Mouse (Mus musculus) E14TG2a.4 (cell line): ENCODE data around the gene Cpne4.

Experiments
- H3K27me3 ChIP-seq: 2 replicates; pipeline ENCODE4 v1.6.1; 2014; ENCODE audit warnings: low read length, control low read depth; ENCODE audit not compliant: insufficient read depth
- H3K36me3 ChIP-seq: 2 replicates; pipeline ENCODE4 v1.6.1; 2014; ENCODE audit warnings: low read length, control low read depth; ENCODE audit not compliant: insufficient read depth
- H3K4me1 ChIP-seq: replicated peaks from 2 replicates; pipeline ENCODE4 v1.6.1; 2014; ENCODE audit warnings: low read depth, low read length, control low read depth
- H3K4me3 ChIP-seq: replicated peaks from 2 replicates; pipeline ENCODE4 v1.5.1; 2014; ENCODE audit warnings: mild to moderate bottlenecking, low read length
- H3K9me3 ChIP-seq: 2 replicates; pipeline ENCODE4 v1.6.1; 2014; ENCODE audit warnings: low read length, control low read depth
- CTCF ChIP-seq: conservative IDR thresholded peaks from 2 replicates; pipeline ENCODE4 v1.5.1; 2014; ENCODE audit warnings: low read length
- NANOG ChIP-seq: IDR thresholded peaks from 2 replicates; pipeline ENCODE4 v1.6.1; 2014; ENCODE audit warnings: borderline replicate concordance, low read length, mixed read lengths
- POU5F1 ChIP-seq: IDR thresholded peaks from 2 replicates; pipeline ENCODE4 v1.6.1; 2014; ENCODE audit warnings: low read length, borderline replicate concordance

The Cpne4 gene

GRCm38 (mm10) chr9:104546986-104547385 is at the start of gene Cpne4:
Cpne4 (plus strand) TSS chr9:104547286.
- Histone ChIP-seq H3K9me3 (peaks cover 4% of the 10 kb centered on the region; the same call in 1 of the 2 replicates), H3K4me3 (no peak within 1 kb of the TSS), H3K36me3 (no peaks in the 10 kb centered on the region), H3K4me1 (no peaks in the 10 kb centered on the region), H3K27me3 (no peaks in the 10 kb centered on the region)
- TF ChIP-seq NANOG = no peak
- no peak for TF ChIP-seq CTCF
- TF ChIP-seq POU5F1 = no peak

GRCm38 (mm10) chr9:104515187-104515586 is 31.9 kb upstream of the Cpne4 start:
- Histone ChIP-seq H3K4me3 (no peak overlapping the region), H3K36me3 (no peaks in the 10 kb centered on the region), H3K4me1 (no peaks in the 10 kb centered on the region), H3K27me3 (no peaks in the 10 kb centered on the region), H3K9me3 (no peaks in the 10 kb centered on the region)
- no peak for TF ChIP-seq CTCF

DNA sequence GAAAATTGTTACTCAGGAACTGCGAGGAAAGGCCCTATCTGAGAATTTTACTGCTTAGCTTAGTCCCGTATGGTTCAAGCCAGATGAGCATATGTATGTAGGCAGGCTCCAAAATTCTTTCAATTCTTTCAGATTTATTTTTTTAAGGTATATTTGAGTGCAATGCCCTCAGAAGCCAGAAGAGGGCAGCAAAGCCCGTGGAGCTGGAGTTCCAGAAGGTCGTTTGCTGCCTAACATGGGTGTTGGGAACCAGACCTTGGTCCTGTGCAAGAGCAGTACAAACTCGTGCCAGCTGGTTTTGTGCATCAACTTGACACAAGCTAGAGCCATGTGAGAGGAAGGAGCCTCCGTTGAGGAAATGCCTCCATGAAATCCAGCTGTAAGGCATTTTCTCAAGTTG is 11.6 kb upstream of the Cpne4 start:
- Histone ChIP-seq H3K4me1 (no peaks in the 10 kb centered on the region), H3K36me3 (no peaks in the 10 kb centered on the region), H3K27me3 (no peaks in the 10 kb centered on the region), H3K4me3 (no peak overlapping the region), H3K9me3 (no peaks in the 10 kb centered on the region)
- peak; percentile 51 for TF ChIP-seq CTCF
- no peak for TF ChIP-seq POU5F1

DNA sequence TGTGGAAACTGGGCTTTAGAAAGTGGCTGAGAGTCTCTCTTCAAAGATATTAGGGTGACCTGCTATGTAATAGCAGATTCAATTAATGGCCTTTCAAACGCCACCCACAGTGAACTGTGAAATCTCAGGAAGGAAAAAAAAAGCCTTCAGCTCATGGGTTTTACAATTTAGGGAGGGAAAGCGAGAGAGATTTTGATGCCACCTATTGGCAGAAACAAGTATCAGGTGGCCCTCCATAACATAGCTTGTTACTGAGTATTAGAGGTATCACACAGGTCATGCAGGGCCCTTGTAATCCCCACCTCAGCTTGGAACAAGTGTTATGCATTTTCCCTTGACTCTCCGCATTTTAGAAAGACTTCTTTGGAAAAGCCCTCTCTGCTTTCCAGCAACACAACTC is 18.7 kb downstream of the Cpne4 start:
- H3K9me3 ChIP-seq = no peaks in the 10 kb centered on the region
- H3K36me3 ChIP-seq = no peaks in the 10 kb centered on the region
- H3K4me1 ChIP-seq = peaks cover 9% of the 10 kb centered on the region
- no peak overlapping the region for H3K4me3 ChIP-seq
- no peak for TF ChIP-seq NANOG
- TF ChIP-seq CTCF = no peak
- peaks cover 9% of the 10 kb centered on the region for H3K27me3 ChIP-seq

DNA sequence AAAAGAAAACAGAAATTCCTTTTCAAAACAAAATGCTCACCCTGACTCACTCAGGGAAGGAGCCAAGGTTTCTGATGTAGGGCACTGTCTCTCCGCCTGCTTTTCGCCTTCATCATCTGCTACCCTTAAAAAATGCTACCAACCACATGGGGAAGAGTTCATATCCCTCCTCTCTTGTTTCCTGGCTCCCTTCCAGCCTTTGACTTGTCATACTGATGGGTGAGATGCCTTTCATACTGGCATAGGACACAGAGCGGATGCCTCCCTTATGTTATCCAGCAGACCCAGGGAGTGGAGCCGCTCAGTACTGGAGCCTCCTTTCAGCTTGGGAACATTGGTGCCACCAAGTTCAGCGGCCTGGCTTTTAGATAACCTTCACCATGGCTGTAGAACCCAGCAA is 19.4 kb downstream of the Cpne4 start:
- no peaks in the 10 kb centered on the region for H3K36me3 ChIP-seq
- peaks cover 12% of the 10 kb centered on the region for H3K4me1 ChIP-seq
- no peak for TF ChIP-seq CTCF
- no peak for TF ChIP-seq NANOG
- TF ChIP-seq POU5F1 = no peak
- H3K9me3 ChIP-seq = no peaks in the 10 kb centered on the region
- H3K27me3 ChIP-seq = peaks cover 14% of the 10 kb centered on the region
- no peak overlapping the region for H3K4me3 ChIP-seq

DNA sequence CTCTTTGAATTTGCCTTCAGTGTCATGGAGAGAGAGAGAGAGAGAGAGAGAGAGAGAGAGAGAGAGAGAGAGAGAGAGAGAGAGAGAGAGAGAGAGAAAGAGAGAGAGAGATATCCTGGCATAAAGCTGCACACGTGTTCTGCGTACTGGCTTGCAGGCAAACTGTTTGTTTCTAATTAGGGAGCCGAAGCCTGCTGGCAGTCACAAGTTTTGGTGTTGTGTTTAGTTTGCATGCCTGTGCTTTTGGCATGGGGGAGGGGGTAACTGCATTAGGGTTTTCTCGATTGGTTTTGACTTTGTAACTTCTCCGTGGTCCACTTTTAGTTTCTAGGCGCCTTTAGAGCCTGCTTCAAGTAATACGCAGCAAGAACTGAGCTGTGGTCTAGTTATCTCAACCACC is 20.0 kb downstream of the Cpne4 start:
- TF ChIP-seq POU5F1 = no peak
- no peak for TF ChIP-seq CTCF
- no peak for TF ChIP-seq NANOG
- H3K4me3 ChIP-seq = no peak overlapping the region
- peaks cover 14% of the 10 kb centered on the region for H3K27me3 ChIP-seq
- peaks cover 12% of the 10 kb centered on the region for H3K4me1 ChIP-seq
- no peaks in the 10 kb centered on the region for H3K36me3 ChIP-seq
- H3K9me3 ChIP-seq = no peaks in the 10 kb centered on the region

DNA sequence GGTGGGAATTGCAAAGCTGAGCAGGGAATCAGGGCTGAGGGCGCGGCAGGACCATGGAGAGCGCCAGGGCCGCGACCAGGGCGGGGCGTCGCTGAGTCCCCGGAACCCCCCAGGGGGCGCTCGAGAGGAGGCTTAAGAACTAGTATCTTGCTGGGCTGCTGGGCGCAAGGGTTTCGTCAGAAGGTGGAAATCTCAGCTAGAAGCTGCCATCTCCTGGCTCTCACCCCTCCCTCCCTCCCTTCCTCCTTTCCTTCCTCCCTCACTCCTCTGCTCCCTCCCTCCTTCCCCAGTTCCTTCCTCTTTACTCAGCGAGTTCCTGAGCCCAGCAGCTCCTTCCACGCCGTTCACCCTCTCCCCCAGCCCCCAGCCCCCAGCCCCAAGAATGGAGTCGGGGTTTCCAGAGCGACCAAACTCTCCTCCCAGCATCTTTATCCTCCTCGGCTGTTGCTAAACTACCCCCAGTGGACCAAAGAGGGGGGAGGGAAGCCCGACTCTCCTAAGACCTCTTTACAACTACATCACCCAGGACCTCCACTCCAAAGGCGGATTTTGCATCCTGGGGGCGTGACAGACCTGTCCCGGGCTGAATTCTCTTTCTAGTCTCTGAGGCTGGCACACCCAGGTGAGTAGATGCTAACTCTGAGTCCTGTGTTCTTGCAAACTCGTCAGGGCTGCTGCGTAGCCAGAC is 22.5 kb downstream of the Cpne4 start:
- Histone ChIP-seq H3K9me3 (no peaks in the 10 kb centered on the region), H3K4me1 (peaks cover 12% of the 10 kb centered on the region)
- TF ChIP-seq POU5F1 = no peak
- no peak for TF ChIP-seq NANOG
- no peak for TF ChIP-seq CTCF

DNA sequence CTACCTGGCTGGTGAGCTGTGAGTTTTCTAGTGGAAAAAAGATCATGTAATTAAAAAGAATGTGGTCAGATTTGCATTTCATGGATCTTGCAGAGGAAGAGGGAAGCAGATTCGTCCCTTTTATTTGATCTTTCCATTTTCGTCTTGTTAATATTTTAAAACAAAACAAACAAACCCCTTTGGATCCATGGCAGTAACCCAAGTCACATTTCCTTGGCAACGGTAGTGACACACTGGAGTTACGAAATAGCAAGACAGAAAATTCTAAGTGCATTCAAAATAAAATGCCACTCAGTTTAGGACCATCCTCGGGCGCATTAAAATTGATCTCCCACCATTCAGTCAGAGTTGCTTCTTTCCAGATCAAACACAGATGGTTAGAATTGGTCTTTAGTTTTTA is 25.8 kb downstream of the Cpne4 start:
- H3K9me3 ChIP-seq = no peaks in the 10 kb centered on the region
- no peak overlapping the region for H3K4me3 ChIP-seq
- H3K4me1 ChIP-seq = peaks cover 12% of the 10 kb centered on the region
- H3K36me3 ChIP-seq = no peaks in the 10 kb centered on the region
- no peak for TF ChIP-seq POU5F1
- TF ChIP-seq CTCF = no peak
- TF ChIP-seq NANOG = no peak
- peaks cover 14% of the 10 kb centered on the region for H3K27me3 ChIP-seq

More for the DNA sequence above, 22.5 kb downstream of the Cpne4 start:
- Histone ChIP-seq H3K4me3 (peak overlapping the region; percentile 70), H3K27me3 (peaks cover 14% of the 10 kb centered on the region), H3K36me3 (no peaks in the 10 kb centered on the region)

GRCm38 (mm10) chr9:104574476-104574875 is 27.4 kb downstream of the Cpne4 start:
- Histone ChIP-seq H3K9me3 (no peaks in the 10 kb centered on the region), H3K4me3 (no peak overlapping the region), H3K27me3 (peaks cover 14% of the 10 kb centered on the region), H3K36me3 (no peaks in the 10 kb centered on the region), H3K4me1 (peaks cover 12% of the 10 kb centered on the region)
- TF ChIP-seq POU5F1 = no peak
- TF ChIP-seq CTCF = peak; percentile 54
